16 mouse cellular contexts compared by ENCODE assay signal in genomic region chrX:53699225-53699624, GRCm38 (mm10). TPM values are rescaled to one million over a fixed set of nuclear protein-coding genes. Genes with fewer than 3 reads are reported as not detected.
"Had no signal": no experiment of that assay in that cellular context is flagged by ENCODE, and none has a peak within 500 bp of the region (broad histone marks: within the 10 kb centered on the region; RNA-seq: fewer than 3 reads in every experiment).

No protein-coding gene starts in this region.

- H3K4me3 ChIP-seq: neural tube, embryonic 12.5 days; neural tube, embryonic 13.5 days; neural tube, embryonic 15.5 days; stomach, embryonic 15.5 days had no signal

- H3K27ac ChIP-seq: neural tube, embryonic 12.5 days; neural tube, embryonic 13.5 days; neural tube, embryonic 15.5 days; stomach, embryonic 15.5 days; stomach, postnatal 0 days had no signal

- DNase-seq: retina, postnatal 1 day; right cerebral cortex, postnatal 14 days; right cerebral cortex, postnatal 25 days; spleen, adult 18-20 months; thymus, adult 18-20 months; thymus, adult 2 months; thymus, postnatal 14 days; thymus, postnatal 25 days; thymus, postnatal 36 days; thymus, postnatal 4 days had no signal

RNA-seq across cellular contexts. Expression of gene 4930502E18Rik, which starts 25.4 kb away (rescaled TPM):
- total RNA-seq: neutrophil, adult 5-6 weeks had no signal

RNA-seq across cellular contexts. Expression of gene 1700013H16Rik, which starts 58.4 kb away (rescaled TPM):
- total RNA-seq: neutrophil, adult 5-6 weeks had no signal
